Mouse (Mus musculus) mesoderm, embryonic 11.5 days (tissue): ENCODE data around the gene Bad.
"Not testable (repeated sequence)": the region's sequence is repeated elsewhere in the genome, so short reads cannot be mapped to it uniquely, and the experiment has no call there.

Source experiments
- DNase-seq: peaks from one replicate; pipeline ENCODE4 v3.0.0-alpha.2; 2012; ENCODE audit warnings: low read depth, low spot score

Gene Bad

DNA sequence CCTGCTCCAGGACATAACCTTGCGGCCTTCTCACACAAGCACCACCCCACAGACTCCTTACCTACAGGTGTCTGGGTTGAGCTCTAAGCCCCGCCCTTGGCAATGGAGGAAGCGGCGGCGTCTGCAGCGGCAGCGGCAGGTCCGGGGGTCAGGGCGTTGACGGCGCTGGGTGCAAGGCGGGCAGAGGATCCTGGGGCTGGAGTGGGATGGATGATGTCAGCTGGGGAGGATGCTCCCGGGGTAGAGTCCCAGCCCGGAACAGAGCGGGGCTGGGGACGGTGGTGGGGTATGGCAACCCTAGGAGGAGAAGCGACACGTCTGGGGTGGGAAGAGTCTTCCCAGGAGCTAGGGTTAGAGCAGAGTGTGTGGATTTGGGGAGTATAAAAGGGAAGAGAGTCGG, 43.6 kb downstream of the Bad start:
- no peak for DNase-seq

DNA sequence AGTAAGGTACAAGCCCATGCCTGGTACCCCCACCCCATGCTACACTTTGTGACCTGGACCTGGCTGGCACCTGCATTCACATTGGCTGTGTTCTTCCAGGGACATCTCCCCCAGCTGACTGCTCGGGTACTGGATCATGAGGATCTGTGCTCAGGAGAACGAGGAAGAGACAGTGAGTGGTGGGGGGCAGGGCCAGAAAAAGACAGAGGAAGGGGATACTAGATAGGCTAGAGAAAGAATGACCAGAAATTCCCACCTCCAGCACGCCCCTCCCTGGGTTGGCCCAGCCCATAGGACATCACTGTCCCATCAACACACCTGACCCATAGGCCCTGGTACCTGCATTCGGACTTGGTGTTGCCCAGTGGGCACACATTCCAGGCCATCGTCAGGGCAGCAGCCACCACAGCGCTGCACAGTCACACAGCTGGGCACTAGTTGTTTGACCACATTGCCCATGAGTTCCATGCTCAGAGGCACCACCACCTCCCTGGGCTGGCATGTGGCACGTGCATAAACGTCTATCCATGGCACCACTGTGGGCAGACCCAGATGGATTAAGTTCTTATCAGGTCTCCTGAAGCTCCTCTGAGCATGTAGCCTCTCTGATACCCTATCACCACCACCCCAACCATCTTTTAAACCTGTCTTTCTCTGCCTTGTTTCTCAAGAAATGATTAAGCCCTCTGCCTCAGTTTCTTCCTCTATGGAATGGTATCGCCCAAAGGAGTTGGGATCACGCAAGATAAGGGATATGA, 44.5 kb downstream of the Bad start:
- DNase-seq = no peak

DNA sequence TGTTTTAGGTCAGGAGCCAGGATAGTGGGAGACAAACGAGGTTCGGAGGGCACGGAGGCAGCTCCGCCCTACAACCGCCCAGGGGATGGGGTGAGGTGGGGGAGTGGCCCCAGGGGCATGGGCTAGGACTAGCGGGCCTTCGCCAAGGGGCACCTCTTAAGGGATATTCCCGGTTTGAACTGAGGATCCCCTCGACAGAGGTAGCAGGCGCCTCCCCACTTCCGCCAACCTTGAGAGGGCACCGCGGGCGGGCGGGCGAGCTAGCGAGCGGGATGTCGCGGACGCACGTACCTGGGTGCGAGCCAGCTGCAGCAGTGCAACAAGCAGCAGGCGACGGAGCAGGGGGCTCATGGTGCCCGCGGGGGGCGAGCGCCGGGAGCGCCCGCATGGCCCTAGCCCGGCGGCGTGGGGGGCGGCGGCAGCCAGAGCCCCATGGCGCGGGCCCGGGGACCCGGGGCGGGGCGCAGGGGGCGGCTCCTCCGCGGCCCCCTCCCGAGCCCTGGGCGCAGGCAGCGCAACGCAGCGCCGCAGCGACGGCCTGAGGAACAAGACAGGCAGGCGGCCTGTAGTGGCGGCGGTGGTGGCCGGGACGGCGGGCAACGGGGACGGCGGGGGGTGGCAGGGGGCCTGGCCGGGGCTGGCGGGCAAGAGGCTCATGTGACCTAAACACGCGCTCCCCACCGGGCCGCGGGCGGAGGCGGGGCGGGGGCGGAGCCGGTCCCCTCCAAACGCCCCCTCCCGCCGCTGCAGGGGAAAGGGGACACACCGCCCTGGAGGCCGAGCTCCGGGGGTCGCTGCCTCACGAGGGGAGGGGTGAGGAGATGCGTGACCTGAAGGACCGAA, 45.6 kb downstream of the Bad start, which contains the start of gene Vegfb:
Gene Vegfb (minus strand): TSS at position 591 of the 843 bp plus-strand sequence.
- peak; percentile 47 for DNase-seq

DNA sequence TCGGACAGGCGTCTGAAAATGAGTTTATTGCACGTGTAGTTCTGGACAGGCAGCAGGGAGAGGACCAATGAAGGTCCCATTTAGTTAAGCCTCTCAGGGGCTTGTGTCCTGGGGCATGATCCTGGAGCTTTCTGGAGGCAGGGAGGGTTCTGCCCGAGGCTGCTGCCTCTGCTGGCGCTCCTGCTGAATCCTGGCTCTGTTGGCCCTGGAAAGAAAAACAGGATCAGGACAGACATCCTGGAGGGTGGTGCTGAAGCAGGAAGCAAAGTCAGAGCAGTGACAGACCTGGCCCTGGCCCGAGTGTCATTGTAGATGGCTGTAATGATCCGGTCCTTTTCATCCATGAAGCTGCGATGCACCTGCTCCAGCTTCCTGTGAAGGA, 46.2 kb downstream of the Bad start:
- DNase-seq = no peak

DNA sequence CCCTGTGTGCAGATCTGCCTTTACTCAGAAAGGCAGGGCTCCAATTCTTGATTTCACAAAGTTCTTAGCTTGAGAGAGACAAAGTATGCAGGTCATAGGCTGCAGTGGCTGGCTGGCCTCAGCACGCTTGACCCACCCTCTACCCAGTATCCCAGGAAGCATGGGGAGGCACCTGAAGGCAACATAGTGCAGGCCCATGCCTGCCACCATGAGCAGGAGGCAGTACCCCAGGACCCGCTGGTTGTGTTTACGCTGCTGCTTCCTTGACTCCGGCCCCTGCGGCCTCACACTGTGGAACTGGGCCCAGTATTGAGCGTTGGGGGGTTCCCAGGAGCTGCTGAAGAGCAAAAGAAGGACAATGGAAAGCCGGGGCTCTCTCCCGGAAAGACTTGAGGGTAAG, 47.6 kb downstream of the Bad start:
- no peak for DNase-seq

DNA sequence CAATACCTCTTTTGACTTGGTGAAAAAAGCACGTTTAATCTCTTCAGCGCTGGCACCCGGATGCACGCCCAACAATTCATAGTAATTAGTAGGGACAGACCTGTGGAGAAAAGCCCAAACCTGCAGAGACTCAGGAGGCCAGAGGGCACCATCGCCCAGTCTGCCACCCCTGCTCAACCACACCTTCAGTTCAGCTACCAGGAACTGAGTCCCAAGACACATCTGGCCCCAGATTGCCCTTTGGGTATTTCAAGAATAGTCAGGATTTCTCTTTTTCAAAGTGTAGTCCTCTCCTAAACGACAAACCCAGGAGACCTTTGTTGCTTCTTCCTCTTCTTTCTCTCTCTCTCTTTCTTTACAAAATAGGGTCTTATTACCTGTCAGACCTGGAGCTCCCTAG, 49.1 kb downstream of the Bad start:
- DNase-seq = no peak

DNA sequence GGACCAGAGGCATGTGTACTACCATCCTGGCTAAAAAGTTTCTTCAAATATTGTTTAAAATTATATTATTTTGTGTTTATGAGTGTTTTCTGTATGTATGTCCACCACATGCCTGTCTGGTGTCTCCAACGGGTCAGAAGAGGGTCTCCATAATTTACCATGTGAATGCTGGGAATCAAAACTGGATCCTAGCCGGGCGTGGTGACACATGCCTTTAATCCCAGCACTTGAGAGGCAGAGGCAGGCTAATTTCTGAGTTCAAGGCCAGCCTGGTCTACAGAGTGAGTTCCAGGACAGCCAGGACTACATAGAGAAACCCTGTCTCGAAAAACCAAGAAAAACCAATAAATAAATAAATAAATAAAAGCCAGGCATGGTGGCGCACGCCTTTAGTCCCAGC, 49.5 kb downstream of the Bad start:
- not testable (repeated sequence) for DNase-seq

DNA sequence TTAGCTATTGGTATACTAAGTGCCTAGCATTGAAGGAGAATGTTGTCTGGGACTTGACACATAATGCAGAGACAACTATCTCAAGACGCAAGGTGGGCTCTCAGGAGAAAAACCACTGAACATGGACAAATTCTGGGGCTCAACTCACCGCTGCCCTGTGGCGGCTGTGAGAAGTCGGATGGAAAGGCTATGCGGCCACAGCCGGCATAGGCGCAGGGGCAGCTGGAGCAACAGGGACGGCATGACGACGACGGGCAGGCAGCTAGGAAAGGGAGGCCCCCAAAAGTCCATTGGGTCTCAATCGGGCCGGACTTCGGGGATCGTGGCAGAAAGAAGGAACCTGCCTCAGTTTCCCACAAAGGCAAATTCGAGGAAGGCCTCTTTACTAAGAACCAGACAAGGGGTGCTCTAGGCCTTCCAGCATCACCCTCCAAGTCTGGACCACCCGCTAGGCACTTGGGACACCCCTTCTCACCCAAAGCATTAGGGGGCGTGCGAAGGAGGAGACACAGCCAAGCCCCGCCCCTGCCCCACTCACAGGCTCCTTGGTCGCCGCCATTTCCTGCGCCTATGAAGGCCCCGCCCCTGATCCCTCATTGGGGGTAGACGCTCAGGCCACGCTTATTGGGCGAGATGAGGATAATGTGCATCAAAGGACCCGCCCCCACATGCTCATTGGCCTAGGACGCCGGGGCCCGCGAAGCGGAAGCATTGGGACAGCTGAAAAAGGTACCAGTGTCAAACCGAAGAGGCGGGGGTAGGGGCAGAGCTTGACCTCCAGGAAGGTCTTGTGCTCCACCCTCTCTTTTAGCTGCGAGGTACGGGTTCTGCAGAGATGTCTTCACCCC, 50.6 kb downstream of the Bad start, which contains the start of gene Dnajc4:
Gene Dnajc4 (minus strand): TSS at position 562 of the 848 bp plus-strand sequence.
- peak; percentile 97 for DNase-seq

DNA sequence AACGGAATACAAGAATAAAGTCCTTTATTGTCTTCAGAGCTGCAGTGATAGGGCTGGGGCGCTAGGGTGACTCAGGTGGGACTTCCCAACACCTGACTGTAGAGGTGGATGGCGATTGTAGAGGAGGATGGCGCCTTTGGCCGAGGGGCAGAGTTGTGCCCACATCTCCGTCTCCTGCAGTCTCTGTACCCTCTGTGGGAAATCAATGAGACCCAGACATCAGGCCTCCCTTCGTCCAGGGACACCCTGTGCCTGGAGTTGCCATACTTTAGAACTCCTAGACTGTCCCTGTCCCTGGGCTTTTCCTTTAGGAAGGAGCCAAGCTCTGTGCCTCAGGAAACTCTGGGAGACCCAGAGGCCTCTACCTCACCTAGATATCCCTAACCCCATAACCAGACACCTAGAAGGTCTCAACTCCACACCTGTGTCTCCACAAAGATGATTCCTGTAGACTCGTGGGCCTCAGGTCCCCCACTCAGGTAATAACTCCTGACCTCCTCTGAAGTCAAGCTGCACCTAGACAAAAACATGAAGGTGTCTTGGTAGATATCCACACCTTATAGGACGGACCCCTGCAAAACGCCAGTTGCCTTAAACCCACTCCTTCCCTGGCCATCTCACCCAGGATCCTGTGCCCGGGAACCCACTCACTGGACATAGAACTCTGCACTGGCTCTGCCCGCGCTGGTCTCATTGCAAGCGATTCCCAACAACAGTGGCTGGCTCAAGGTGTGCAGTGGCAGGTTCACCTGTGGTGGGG, 51.5 kb downstream of the Bad start:
- no peak for DNase-seq

DNA sequence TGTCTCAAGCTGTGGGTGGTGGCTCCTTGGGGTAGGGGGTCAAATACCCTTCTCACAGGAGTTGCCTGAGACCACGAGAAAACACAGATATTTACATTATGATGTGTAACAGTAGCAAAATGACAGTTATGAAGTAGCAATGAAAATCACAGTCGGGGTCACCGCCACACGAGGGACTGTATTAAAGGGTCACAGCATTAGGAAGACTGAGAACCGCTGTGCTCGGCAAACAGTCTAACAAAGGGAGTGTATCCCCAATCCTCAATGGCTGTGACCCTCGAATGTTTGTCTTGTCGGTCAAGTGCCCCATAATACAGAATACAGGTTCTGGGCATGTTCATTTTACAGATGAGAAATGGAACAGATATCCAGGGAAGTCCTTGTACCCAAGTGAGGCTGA, 52.3 kb downstream of the Bad start:
- DNase-seq = no peak

DNA sequence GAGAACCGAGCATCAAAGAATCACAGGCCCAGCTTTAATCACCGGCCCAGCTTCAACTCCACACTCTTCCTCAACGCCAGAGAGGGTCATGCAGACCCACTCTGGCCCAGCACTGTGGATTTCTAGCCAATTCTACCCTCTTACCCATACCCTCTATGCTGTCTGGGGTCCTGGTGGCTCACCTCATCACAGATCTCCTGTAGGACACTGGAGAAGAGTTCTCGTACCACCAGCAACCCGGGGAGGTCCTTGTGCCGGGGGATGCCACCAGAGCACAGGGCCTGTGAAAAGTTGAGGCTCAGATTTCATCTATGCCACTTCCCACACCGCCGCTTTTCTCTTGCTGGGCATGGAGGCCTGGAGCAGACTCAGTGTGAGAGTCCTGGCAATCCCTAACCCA, 52.8 kb downstream of the Bad start:
- no peak for DNase-seq

DNA sequence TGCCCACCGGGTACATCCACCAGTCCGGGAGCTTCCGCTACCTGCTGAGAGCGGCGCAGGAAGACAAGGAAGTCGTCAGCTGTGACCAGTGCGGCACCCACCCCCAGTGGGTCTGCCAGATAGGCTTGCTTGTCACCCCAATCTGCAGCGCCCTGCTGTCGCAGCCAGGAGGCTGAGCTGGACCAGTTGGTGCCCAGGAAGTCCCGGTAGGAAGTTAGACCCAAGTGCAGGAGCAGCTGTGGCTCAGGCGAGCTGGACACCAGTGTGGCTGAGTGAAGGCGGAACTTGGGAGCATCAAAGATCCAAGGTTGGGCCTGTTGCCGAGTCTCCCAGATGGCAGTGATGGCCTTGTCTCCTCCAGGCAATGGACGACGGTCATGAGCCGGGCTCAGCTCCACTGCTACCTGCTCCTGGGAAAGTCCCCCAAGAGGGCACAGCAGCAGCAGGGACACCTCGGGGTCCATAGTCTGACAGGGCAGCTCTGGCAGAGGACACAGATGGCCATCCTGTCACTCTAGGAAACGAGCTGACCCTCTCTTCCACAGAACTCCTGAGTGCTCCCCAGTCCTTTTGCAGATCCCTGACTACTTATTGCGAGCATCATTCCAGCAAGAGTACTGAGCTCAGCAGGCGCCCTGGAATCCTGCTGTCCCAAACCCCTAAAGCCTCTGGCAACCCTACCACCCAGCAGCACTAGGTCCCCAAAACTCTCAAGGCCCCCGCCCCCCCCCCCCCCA, 53.8 kb downstream of the Bad start:
- DNase-seq = no peak

DNA sequence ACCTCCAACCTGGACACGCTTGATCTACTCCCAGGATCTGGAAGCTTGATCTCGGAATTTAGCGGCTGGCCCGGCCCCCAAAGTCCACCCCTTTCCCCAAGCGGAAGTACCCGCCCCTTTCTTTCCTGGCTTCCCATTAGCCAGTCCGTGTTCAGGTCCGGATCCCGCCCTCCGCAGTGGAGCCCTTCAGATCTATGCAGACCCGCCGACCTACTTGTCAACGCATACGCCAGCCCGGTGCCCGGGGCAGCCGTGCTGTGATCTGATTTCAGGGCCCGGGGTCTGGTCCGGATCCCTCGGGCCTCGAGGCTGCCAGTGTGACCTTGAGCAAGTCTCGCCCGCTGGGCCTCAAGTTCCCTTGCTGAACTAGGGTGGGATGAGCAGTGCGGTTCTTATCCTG, 54.3 kb downstream of the Bad start, which contains the start of the genes Nudt22 and Trpt1:
Gene Nudt22 (minus strand): TSS at position 112 of the 400 bp plus-strand sequence.
Gene Trpt1 (plus strand): TSS at position 126 of the 400 bp plus-strand sequence.
- DNase-seq = peak; percentile 91

DNA sequence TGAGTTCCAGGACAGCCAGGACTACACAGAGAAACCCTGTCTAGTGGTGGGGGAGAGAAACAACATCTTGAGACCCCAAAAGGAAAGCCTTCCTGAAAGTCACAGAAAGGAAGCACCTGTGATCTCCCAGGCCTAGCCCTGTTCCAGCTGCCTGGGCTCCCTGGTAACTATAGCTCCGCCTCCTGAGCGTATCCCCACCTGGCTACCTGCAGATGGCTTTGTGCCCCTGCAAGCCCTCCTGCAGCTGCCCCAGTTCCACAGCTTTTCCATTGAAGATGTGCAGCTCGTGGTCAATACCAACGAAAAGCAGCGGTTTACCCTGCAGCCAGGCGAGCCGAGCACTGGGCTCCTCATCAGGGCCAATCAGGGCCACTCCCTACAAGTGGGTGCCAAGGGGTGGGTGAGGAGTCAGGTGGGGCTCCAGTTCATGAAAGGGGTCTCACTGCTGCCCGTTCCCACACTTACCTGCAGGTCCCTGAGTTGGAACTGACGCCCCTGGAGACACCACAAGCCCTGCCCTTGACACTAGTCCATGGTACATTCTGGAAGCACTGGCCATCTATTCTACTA, 56.1 kb downstream of the Bad start:
- DNase-seq = no peak

DNA sequence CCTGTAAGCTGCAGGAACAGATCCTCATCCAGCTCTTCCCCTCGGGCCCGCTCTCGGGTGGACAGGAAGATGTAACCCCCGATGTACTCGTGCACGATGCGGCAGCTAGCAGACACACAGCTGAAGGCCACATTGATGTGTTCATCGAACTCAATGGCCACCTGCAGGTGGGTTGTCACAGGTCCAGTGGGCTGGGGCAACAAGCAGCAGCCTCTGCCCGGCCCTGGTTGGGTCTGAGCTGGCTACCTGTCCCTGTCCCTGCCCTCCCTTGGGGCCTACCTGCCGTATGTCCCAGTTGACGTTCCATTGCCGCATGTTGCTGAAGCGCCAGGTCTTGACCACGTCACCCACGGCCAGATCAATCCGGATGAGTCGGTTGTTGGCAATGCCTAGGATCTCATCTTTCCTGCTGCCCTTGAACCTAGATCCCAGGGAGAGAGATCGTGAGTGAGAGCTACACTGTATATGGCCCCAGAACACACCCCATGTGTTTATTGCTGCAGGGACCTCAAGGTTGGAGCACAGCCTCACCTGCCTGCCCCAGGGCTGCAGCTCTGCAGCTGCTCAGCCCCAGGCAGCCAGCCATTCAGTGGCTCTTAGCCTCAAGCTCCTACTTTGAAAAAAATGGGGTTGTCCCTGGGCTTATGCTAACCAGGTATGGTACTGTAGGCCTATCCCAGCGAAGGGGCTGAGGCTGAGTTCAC, 57.9 kb downstream of the Bad start:
- DNase-seq = no peak
